Mouse (Mus musculus) lung, adult 2 months (tissue): ENCODE measurements around the gene Gpx3.

Source experiments
- CTCF ChIP-seq: fragments of 200-500 bp; IDR thresholded peaks from 2 replicates; pipeline ENCODE4 v1.5.1; 2011; ENCODE audit warnings: mild to moderate bottlenecking, low read length, control low read depth; ENCODE audit not compliant: insufficient read depth
- POLR2A ChIP-seq: fragments of 200-500 bp; IDR thresholded peaks from 2 replicates; pipeline ENCODE4 v1.6.1; 2011; ENCODE audit warnings: low read depth, mild to moderate bottlenecking, control low read depth, low read length, borderline replicate concordance; ENCODE audit errors: extremely low read depth

DNA sequence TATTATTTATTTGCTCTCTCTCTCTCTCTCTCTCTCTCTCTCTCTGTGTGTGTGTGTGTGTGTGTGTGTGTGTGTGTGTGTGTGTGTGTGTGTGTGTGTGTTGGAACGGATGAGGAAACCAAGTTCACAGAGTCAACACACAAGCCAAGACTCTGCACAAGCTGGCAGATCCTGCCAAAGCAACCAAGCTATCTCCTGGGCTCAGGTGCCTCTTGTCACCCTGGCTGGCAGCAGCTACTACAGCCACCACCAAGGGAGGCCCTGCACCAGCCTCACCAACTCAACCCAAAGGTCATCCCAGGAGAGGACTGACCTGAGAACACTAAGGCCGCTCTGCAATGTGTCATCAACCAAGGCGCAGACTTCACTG lies 34.5 kb downstream of the Gpx3 start:
- TF ChIP-seq CTCF, result no peak
- no peak for TF ChIP-seq POLR2A
